Mouse (Mus musculus) intestine, embryonic 15.5 days (tissue): ENCODE measurements around the gene Togaram2. TPM values are rescaled to one million over a fixed set of nuclear protein-coding genes. Genes with fewer than 3 reads are reported as not detected.

Source experiments
- ATAC-seq: fragments of 200-750 bp; cut with Nextera tagmentation; 2 replicates; pipeline ENCODE4 v1.8.0; 2017; ENCODE audit warnings: moderate TSS enrichment, moderate library complexity
- H3K27ac ChIP-seq: fragments of 300-500 bp; sonication (generic); 2 replicates; pipeline ENCODE4 v1.5.1; 2015; ENCODE audit warnings: mild to moderate bottlenecking, inconsistent platforms
- H3K27me3 ChIP-seq: fragments of 300-500 bp; sonication (generic); replicated peaks from 2 replicates; pipeline ENCODE4 v1.6.1; 2015; ENCODE audit warnings: inconsistent platforms
- H3K36me3 ChIP-seq: fragments of 300-500 bp; sonication (generic); 2 replicates; pipeline ENCODE4 v1.6.1; 2015; ENCODE audit warnings: inconsistent platforms
- H3K4me1 ChIP-seq: fragments of 300-500 bp; sonication (generic); replicated peaks from 2 replicates; pipeline ENCODE4 v1.6.1; 2015; ENCODE audit warnings: inconsistent platforms
- H3K4me2 ChIP-seq: fragments of 300-500 bp; sonication (generic); replicated peaks from 2 replicates; pipeline ENCODE4 v1.6.1; 2015; ENCODE audit warnings: mild to moderate bottlenecking, inconsistent platforms
- H3K4me3 ChIP-seq: fragments of 300-500 bp; sonication (generic); replicated peaks from 2 replicates; pipeline ENCODE4 v1.5.1; 2015; ENCODE audit warnings: inconsistent platforms
- H3K9ac ChIP-seq: fragments of 300-500 bp; sonication (generic); 2 replicates; pipeline ENCODE4 v1.6.1; 2015; ENCODE audit warnings: inconsistent platforms
- H3K9me3 ChIP-seq: fragments of 300-500 bp; sonication (generic); 2 replicates; pipeline ENCODE4 v1.6.1; 2016; ENCODE audit warnings: inconsistent platforms
- WGBS: fragments of 180-500 bp; shearing (Covaris S2); methylation state at CpG from one replicate; pipeline ENCODE4 v1.1.7; 2015; 5-methylcytosine and 5-hydroxymethylcytosine counted together
- polyA plus RNA-seq: library from polyadenylated mRNA; unstranded; fragments of >200 nt; fragmentation: Nextera tagmentation; extraction: Ambion mirVana; gene quantifications from 2 replicates; pipeline ENCODE4 v1.2.1, GENCODE M21; 2015

Gene Togaram2
- polyA plus RNA-seq, 1 experiment from 2014 or later: 0.44 TPM

DNA sequence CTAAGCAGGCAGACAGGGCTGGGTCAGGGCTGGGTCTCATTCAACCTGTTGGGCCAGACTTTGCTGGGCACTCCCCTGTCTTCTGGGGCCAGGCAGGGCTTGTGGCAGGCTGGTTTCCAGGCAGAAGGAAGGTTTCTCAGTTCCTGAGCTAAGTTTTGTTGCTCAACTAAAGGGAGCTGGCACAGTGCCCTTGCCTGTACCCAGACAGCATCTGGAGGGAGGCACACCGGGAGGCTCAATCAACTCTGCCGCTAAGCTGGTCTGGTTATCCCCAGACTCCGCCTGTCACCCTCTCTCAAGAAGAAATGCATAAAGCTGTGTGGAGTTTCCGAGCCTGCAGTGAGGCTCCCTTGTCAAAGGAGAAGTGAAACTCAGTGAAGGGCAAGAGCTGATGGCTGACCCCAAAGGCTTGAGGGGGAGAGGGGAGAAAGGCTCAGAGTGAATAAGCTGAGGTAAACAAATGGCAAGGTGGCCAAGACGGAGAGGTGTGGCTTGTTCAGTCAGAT, 11.1 kb downstream of the Togaram2 start:
- no peaks in the 10 kb centered on the region; the same call in 1 of the 2 replicates for H3K4me1 ChIP-seq
- 49% methylated on average over 5 of the region's 5 CpGs for WGBS
- no peak for ATAC-seq
- no peaks in the 10 kb centered on the region for H3K9me3 ChIP-seq
- no peaks in the 10 kb centered on the region for H3K27me3 ChIP-seq
- H3K9ac ChIP-seq: no peak overlapping the region
- no peak overlapping the region for H3K4me3 ChIP-seq
- no peak overlapping the region for H3K27ac ChIP-seq
- H3K36me3 ChIP-seq: no peaks in the 10 kb centered on the region
- no peak overlapping the region for H3K4me2 ChIP-seq

DNA sequence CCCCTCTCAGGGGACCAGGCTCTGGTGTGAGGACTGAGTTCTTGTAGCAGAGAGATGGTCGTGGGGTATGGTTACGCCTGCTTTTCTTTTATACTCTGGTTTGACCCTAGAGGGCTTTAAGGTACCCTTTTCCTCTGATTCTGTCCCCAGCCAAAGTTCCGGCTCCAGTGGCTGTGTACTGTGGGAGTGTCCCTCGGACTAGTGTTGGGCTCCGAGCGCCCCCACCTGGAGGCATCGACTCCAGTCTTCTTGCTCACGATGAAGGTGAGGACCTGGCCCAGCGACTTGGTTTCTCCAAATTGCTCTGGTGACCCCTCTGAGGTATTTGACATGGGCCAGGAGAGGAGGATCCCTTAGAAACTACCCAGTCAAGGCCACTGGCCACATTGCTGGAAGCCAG, 14.4 kb downstream of the Togaram2 start:
- no peak overlapping the region for H3K4me3 ChIP-seq
- H3K9me3 ChIP-seq: no peaks in the 10 kb centered on the region
- no peak overlapping the region for H3K4me2 ChIP-seq
- no peaks in the 10 kb centered on the region for H3K36me3 ChIP-seq
- no peaks in the 10 kb centered on the region for H3K27me3 ChIP-seq
- no peak for ATAC-seq
- no peak overlapping the region for H3K9ac ChIP-seq
- no peak overlapping the region for H3K27ac ChIP-seq
- WGBS: 67% methylated on average over 9 of the region's 9 CpGs
- no peaks in the 10 kb centered on the region; the same call in 1 of the 2 replicates for H3K4me1 ChIP-seq

DNA sequence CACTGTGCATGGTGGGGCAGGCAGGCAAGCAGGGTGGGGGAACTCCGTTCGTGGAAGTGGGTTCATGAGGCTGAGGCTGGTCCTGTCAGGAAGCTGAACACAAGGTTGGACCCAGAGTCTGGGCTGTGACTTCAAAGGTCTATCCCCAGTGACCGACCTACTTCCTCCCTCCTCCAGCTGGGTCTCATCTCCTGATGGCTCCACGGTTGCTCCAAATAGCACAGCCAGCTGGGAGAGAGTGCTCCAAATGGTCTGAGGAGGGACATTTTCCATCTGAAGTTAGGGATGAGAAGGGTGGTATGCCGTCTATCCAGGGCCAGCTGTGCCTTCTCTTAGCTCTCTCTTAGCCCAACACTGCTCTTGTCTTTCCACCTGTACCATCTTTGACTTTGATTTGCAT, 16.8 kb downstream of the Togaram2 start:
- Histone ChIP-seq H3K27ac (no peak overlapping the region), H3K9me3 (no peaks in the 10 kb centered on the region), H3K36me3 (no peaks in the 10 kb centered on the region), H3K4me2 (no peak overlapping the region), H3K27me3 (no peaks in the 10 kb centered on the region), H3K4me3 (no peak overlapping the region), H3K9ac (no peak overlapping the region), H3K4me1 (no peaks in the 10 kb centered on the region)
- WGBS: 45% methylated on average over 5 of the region's 5 CpGs
- ATAC-seq: peak; percentile 36; the same call in 1 of the 2 replicates

DNA sequence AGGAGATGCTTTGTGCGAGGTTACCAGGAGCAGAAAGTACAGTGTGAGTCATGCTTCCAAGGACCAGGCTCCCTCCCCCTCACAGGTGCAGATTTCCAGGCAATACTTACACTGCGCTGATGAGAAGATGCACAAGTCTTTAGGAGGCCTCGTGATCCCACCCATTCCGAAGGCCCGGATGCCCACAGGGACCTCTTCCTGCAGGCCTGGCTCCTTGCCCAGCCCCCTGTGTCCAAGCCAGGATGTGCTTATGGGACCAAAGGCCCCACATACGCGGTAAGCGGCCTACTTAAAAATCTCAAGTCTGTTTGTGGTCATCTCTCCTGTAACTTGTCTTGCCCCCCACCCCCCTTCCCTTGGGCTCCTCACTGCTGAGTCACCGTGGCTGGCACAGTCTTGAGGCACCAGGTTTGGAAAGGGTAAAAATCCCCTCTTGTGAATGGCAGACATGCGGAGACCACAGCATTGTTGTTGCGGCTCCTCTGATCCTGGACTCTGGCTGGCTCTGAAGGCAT, 18.4 kb downstream of the Togaram2 start:
- Histone ChIP-seq H3K9me3 (no peaks in the 10 kb centered on the region), H3K36me3 (no peaks in the 10 kb centered on the region), H3K4me2 (no peak overlapping the region), H3K4me3 (no peak overlapping the region), H3K27me3 (no peaks in the 10 kb centered on the region), H3K4me1 (no peaks in the 10 kb centered on the region), H3K27ac (no peak overlapping the region), H3K9ac (no peak overlapping the region)
- WGBS: 63% methylated on average over 11 of the region's 11 CpGs
- no peak for ATAC-seq

DNA sequence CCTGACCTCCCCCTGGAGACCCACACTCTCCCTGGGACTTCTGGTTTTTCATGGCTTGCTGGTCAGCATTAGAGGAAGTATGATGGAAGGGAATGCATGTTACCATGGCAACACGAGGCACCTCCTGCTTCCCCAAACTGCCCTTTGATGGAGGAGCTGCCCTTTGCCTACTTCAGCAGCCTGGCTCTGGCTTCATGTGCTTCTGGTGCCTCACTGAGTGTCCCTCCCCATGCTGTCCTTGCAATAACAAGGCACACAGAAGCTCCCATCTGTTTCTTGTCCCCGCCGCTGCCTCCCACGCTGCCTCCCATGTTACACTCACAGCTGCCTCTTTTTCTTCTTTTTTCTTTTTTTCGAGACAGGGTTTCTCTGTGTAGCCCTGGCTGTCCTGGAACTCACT, 20.3 kb downstream of the Togaram2 start:
- Histone ChIP-seq H3K4me2 (no peak overlapping the region), H3K27me3 (no peaks in the 10 kb centered on the region), H3K9me3 (no peaks in the 10 kb centered on the region), H3K27ac (no peak overlapping the region), H3K9ac (no peak overlapping the region), H3K36me3 (no peaks in the 10 kb centered on the region), H3K4me1 (no peaks in the 10 kb centered on the region), H3K4me3 (no peak overlapping the region)
- no peak for ATAC-seq
- 28% methylated on average over 5 of the region's 5 CpGs for WGBS

DNA sequence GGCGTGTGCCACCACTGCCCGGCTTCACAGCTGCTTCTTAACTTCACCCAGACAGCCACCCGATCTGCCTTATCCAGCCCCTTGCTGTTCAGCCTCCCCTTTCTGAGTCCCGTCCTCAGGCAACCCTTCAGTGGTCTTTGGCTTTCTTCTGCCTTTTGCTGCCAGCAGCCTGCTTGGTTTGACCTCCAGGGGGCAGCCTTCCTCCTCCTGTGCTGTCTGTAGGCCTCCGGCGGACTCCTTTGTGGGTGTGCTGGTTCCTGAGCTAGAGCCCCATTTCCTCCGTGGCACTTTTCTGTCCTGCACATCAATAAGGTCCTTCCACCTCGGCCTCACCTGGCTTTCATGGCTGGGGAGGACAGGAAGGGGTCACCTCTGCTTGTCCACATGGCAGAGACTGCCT, 20.7 kb downstream of the Togaram2 start:
- ATAC-seq: no peak
- H3K27ac ChIP-seq: no peak overlapping the region
- H3K27me3 ChIP-seq: no peaks in the 10 kb centered on the region

DNA sequence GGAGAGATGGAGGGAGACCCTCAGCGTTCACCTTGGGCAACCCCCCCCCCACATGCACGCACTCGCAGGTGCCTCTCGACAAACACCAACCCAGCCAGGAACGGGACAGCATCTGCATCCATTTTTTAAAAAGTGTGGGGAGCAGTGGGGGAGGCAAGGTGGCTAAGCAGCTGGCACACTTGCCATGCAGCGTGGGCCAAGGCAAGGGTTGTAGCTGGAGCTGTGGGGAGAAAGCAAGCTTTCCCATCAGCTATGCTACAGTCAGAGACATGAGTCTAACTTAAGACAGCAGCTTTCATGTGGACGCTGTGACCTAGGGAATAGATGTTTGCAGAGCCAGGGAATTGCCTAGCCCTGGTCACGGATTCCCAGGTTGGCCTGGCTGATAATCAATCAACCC, 22.1 kb downstream of the Togaram2 start:
- 81% methylated on average over 8 of the region's 8 CpGs for WGBS
- no peak for ATAC-seq
- Histone ChIP-seq H3K4me2 (no peak overlapping the region), H3K36me3 (no peaks in the 10 kb centered on the region), H3K4me1 (no peaks in the 10 kb centered on the region), H3K4me3 (no peak overlapping the region), H3K9ac (no peak overlapping the region), H3K9me3 (no peaks in the 10 kb centered on the region), H3K27ac (no peak overlapping the region), H3K27me3 (no peaks in the 10 kb centered on the region)

More for the DNA sequence above, 20.7 kb downstream of the Togaram2 start:
- H3K36me3 ChIP-seq: no peaks in the 10 kb centered on the region
- no peak overlapping the region for H3K4me3 ChIP-seq
- 57% methylated on average over 8 of the region's 8 CpGs for whole genome bisulfite sequencing
- H3K9me3 ChIP-seq: no peaks in the 10 kb centered on the region
- no peak overlapping the region for H3K9ac ChIP-seq
- no peak overlapping the region for H3K4me2 ChIP-seq
- no peaks in the 10 kb centered on the region for H3K4me1 ChIP-seq

DNA sequence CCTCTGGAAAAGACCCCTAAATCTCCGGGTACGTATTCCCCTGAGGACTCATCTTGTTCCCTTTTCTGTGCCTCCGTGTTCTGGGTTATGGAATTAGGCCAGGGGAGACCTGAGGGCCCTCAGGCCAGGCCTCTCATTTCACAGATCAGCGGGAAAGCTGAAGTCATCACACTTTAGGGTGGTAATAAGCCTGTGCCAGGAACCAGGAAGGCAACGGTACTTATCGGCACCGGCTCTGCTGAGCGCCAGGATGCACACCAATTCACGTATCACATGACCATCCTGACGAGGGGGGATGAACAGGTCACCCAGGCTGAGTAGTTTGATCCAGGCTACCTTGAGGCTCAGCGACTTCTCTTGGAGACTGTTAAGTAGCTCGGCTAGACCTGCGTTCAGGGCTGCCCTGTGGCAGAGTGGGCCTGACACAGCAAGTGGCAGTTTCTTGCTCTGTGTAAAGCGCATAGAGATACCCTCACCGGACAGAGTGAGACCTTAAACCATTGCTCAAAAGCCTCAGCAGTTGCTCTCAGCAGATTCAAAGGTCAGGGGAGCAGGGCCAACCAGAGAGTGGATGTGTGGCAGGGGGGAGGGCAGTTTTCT, 22.8 kb downstream of the Togaram2 start:
- no peaks in the 10 kb centered on the region for H3K36me3 ChIP-seq
- H3K4me2 ChIP-seq: no peak overlapping the region
- H3K9ac ChIP-seq: no peak overlapping the region
- H3K9me3 ChIP-seq: no peaks in the 10 kb centered on the region
- 72% methylated on average over 15 of the region's 15 CpGs for WGBS
- ATAC-seq: no peak
- H3K4me1 ChIP-seq: no peaks in the 10 kb centered on the region
- no peaks in the 10 kb centered on the region for H3K27me3 ChIP-seq
- no peak overlapping the region for H3K4me3 ChIP-seq
- no peak overlapping the region for H3K27ac ChIP-seq

DNA sequence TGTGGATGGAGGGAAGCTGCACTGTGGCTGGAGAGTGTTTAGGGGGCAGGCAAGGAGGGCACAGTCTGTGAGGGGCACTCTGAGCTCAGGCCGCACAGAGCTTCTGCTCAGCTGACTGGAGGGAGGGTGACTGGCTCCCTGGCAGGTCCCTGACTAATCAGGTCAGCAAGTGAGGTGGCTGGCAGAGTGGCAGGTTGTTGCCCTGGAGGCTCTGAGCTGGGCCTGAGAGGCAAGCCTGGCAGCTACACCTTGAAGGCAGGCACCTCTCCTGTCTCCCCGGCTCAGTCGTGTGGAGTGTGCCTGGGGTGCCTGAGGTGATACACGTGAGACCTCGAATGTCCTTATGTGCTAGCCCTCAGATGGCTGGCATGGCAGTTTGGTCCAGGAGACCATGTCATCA, 23.3 kb downstream of the Togaram2 start:
- Histone ChIP-seq H3K4me3 (no peak overlapping the region), H3K27me3 (no peaks in the 10 kb centered on the region), H3K36me3 (no peaks in the 10 kb centered on the region), H3K27ac (no peak overlapping the region), H3K4me2 (no peak overlapping the region), H3K9me3 (no peaks in the 10 kb centered on the region), H3K4me1 (no peaks in the 10 kb centered on the region), H3K9ac (no peak overlapping the region)
- WGBS: 85% methylated on average over 5 of the region's 5 CpGs
- no peak for ATAC-seq

DNA sequence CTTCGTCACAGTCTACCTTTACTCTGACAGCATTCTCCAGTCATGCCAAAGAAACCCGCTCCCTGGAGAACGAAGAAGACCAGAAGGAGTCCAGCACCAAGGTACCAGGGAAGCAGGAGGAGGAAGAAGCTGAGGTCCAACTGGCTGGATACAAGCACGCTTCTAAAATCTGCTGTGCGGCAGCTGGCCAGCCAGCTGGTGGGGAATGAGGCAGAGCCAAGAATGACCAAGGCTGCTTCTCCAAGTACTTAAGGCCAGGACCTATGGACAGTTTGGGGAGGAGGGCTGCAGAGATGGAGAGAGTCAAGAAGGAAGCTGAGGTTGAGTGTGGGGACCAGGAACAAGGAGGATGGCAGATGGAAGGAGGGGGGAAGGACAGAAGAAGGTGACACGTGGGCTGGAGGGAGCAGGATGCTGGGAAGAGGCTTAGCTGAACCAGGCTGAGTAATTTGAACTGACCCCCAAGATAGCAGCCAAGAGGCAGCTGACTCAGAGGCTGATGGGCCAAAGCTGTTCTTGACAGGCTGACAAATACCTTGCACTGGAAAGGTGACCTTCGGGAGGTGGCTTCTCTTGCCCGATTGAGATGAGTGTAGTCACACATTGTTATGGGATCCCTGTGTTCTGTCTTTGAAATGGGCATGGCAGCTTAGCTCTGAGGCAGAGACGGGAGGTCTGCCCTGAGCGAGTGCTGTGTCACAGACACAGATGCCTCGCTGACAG, 25.0 kb downstream of the Togaram2 start:
- Histone ChIP-seq H3K9me3 (no peaks in the 10 kb centered on the region), H3K27me3 (no peaks in the 10 kb centered on the region), H3K9ac (no peak overlapping the region), H3K27ac (no peak overlapping the region), H3K4me1 (no peaks in the 10 kb centered on the region), H3K4me3 (no peak overlapping the region), H3K4me2 (no peak overlapping the region), H3K36me3 (no peaks in the 10 kb centered on the region)
- no peak for ATAC-seq
- 73% methylated on average over 11 of the region's 11 CpGs for WGBS

DNA sequence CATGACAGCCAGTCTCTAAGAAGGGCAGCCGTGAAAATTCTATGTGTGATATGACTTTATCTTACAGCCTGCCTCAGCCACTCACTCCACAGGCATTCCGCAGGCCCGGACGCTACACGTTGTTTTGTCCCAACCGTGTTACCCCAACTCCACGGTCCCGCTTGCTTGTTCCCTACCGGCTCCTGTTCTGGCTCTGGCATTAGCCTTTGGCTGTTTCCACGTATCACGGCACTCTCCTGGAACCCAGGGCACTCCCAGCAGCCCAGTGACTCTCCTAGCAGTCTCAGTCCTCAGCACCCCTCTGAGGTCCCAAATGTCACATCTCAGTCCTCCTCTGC, 25.5 kb downstream of the Togaram2 start:
- H3K27me3 ChIP-seq: no peaks in the 10 kb centered on the region
- H3K9ac ChIP-seq: no peak overlapping the region
- no peak for ATAC-seq
- H3K4me2 ChIP-seq: no peak overlapping the region
- H3K27ac ChIP-seq: no peak overlapping the region
- H3K36me3 ChIP-seq: no peaks in the 10 kb centered on the region
- no peak overlapping the region for H3K4me3 ChIP-seq
- no peaks in the 10 kb centered on the region for H3K4me1 ChIP-seq
- 86% methylated on average over 11 of the region's 11 CpGs for WGBS
- H3K9me3 ChIP-seq: no peaks in the 10 kb centered on the region

DNA sequence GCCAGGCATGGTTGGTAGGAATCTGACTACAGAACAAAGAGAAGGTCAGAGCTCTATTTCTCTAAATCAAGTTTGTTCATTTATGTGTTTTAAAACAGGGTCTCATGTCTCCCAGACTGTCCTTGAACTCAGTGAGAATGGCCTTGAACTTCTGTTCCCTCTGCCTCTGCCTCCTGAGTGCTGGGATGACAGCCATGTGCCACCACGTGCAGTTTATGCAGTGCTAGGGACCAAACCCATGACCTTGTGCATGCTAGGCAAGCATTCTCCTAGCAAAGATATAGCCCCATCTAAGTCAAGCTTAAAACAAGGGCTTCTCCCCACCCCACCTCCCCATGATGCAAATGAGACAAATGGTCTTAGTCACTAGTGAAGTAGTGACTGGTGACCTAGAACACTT, 32.1 kb downstream of the Togaram2 start:
- Histone ChIP-seq H3K36me3 (no peaks in the 10 kb centered on the region), H3K9ac (no peak overlapping the region), H3K4me2 (no peak overlapping the region), H3K9me3 (no peaks in the 10 kb centered on the region), H3K4me1 (no peaks in the 10 kb centered on the region), H3K4me3 (no peak overlapping the region), H3K27ac (no peak overlapping the region), H3K27me3 (no peaks in the 10 kb centered on the region)
- WGBS: 78% methylated on average over 1 of the region's 1 CpGs
- ATAC-seq: no peak
